Mouse (Mus musculus) cerebellum, adult 9-10 months (tissue): ENCODE results near the gene Bbs4.

Source experiments
- DNase-seq: peaks from one replicate; pipeline ENCODE4 v3.0.0; 2022

Bbs4 gene

DNA sequence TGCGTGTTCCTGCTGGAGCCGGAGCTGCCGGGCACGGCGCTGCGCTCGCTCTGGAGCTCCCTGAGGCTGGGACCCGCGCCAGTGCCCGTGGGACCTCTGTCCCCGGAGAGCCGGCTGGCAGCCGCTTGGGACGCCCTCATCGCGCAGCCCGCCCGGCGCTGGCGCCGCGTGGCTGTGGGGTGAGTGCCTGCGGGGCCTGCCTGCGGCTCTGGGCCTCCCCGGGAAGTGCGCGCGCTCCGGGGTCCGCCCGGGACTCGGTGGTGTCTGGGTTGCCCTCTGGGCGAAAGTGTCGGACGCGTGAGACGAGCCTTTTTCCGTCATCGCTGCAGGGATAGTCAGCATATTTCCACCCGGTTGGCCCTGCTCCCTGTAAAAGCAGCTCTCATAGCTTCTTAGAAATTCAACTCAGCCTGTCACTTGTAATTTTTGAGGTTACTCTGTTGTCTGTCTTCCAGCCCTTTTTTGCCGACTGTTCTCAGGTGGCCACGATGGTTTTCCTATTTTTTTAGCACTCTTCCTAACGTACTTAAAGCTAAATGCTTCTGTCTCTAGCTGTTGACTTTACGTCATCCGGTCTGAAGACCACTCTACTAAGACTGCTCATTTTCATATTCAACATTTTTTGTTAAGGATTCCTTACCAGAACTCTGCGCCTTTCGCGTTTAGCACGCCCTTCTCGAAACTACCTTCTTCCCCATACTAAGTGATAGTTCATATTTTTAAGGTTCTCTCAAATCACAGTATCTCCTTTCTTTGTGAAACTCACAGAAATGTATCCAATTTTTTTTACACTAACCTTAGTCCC, 61.4 kb downstream of the Bbs4 start:
- no peak for DNase-seq

DNA sequence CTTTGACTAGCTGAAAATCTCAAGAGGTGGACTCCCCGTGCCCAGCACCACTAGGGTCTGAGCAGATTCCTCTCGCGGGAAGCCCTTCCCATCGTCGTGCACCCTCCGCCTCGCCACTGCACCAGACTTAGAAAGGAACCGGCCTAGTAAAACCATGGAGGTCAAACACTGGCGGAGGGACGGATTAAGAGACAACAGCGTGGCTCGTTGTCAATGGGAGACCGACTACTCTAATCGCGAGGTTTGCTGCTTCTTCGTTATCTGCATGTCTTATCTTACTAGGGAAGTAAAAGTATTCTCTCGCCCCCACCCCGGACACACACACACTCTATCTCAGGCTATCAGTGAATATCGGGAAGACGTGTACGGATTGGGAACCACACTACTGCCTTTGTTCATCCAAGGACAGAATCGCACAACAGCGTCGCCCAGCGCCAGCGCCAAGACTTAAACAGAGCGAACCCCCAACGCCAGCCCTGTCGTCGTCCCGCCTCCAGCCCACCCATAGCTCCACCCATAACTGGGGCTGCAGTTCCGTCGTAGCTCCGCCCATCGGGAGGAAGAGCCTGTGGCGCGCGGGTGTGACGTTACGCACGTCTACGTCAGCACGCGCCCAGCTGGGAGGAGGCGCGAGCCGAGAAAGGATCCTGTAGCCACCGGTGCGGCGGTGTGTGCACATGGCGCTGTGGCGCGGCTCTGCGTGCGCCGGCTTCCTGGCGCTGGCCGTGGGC, 62.2 kb downstream of the Bbs4 start, which contains the start of gene Adpgk:
Gene Adpgk, plus strand, starts transcription at position 602 of the 731 bp plus-strand sequence.
- DNase-seq, result peak; percentile 99

DNA sequence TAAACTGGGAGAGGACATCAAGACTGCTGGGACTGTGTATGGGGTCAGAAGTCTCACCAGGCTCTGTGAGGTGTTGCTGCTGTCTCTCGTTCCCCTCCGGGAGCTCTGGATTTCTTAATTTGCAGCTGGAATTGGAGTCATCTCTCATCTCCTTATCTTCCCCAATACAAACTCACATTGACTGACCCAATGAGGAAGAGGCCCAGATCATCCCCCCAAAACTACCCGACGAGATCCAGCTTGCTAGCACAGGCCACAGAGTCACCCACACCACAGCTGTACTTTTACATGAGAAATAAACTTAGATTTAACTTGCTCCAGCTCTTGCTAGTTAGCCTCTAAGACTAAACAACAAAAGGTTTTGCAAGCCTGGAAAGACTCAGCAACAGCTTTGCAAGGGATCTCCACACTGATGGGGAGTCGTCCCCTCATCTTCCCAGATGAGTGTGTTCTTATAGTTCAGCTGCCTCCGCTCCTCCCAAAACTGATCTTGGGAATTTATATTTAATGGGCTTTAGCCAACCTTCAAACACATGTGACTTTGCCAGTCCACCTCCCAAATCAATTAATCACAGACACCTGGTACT, 63.7 kb downstream of the Bbs4 start:
- DNase-seq, result peak; percentile 18

DNA sequence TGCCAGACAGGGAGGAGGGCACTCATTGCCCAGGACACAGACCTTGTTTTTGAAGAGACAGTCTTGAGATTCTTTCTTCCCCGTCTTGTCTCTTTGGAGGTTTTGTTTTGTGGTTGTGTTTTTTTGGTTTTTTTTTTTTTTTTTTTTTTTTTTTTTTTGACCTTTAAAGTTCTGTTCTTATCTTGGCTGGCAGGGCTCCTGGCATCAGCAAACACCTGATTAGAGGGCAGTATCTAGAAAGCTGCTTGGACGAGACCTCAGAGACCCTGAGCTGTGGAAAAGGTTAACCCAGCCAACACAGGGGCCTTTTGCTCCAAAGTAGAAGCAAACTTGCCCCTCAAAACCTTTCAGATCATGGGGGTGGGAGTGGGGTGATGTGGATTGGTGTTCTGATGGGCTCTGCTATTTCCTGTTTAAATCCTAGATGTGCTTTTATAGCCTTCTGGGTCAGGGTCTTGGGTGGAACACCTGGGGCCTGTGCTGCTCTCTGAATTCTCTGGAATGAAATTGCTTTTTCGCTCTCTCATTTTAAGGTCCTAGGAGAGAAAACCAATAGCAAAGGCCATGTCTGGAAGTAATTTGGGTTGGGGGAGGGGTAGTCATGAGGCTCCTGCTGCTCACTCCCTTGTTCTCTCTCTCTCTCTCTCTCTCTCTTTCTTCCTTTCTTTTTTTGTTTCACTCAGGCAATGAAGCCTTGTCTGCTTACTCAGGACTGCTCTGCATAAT, 64.5 kb downstream of the Bbs4 start:
- no peak for DNase-seq

DNA sequence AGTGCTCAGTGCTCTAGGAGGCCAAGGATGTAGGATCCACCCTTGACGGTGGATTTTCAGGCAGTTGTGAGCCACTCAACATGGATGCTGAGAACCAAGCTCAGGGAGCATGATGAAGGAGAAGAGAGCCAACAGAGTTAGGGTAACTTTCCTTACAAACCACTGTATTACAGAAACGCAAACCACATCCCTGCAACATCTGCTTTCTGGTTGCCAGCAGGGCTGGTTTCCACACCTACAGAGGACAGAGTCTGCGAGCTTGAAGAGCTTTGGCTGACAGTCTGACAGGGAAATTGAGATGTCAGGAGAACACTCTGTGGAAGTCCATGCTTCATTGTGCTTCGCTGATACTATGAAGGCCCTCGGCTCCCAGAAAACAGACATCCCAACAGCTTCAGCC, 65.2 kb downstream of the Bbs4 start:
- no peak for DNase-seq

DNA sequence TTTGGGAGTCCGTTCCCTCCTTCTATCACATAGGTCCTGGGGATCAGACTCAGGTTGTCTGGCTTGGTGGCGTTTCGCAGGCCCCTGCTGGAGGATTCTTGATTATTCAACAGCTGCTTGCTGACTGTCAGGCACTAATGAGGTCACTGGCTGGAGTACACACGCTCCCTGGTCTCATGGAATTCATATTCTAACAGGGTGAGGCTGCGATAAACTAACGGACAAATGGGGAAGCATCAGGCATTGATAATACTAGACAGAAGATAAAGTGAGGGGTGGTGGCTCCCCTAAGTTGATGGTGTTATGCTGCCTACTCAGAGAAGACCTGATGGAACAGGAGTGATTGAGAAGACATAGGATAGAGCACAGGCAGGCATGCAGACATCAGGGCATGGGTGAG, 67.7 kb downstream of the Bbs4 start:
- no peak for DNase-seq

DNA sequence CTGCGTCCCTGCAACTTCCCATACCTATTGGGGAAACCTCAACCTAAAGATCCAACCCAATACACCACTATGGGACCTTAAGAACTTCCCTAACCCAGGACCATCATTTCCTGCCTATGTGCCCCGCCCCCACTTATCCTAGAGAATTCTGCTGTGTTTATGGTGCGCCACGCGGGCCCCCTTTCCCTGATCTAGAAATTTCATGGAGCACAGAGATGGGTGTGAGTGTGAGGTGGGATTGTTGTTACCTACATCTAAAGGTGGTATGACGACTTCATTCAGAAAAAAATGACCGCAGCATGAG, 70.7 kb downstream of the Bbs4 start:
- DNase-seq, result no peak

DNA sequence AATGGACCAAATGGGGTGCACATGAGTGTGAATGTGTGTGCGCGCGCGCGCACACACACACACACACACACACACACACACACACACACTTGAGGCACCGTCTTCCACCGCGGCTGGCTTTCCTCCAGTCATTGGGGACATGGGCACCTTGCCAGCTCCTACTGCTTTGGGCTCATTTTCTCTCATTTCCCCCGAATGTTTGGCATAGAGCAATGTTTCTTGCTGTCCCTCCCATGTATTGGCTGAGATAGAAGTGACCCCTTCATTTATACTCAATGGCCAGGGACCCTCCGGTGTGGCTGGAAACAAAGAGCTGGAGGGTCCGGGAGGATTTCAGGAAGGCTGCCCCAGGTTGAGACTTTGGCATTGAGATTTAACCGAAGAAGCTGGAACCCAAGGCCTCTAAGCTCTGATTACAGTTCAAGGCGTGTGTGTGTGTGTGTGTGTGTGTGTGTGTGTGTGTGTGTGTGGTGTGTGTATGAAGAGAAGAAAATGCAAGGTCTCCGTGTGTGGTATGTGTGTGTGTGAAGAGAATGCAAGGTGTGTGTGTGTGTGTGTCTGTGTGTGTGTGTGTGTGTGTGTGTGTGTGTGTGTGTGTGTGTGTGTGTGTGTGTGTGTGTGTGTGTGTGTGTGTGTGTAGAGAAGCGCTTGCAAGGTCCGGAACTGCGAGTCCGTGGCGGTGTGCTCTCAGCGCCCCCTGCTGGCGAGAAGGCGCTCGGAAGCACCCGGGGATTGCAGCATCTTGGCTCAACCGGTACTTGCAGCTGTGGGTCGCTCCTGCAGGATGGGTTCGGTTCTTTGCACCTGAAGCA, 71.2 kb downstream of the Bbs4 start:
- peak; percentile 76 for DNase-seq

DNA sequence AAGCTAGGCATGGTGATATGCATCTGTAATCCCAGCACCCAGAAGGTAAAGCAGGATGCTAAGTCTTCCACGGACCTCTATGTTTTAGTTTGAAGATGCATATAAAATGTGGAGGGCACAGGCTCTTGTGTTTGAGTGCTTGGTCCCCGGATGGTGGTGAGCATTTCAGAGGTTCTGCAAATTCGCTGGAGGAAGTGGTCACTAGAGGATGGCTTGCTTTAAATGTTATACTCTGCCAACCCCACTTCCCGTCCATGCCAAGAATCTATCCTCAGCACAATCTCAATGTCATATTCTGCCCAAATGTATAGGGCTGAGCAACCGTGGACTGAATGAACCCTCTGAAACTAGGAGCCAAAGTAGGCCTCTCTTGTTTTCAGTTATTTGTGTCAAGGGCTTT, 72.4 kb downstream of the Bbs4 start:
- no peak for DNase-seq

DNA sequence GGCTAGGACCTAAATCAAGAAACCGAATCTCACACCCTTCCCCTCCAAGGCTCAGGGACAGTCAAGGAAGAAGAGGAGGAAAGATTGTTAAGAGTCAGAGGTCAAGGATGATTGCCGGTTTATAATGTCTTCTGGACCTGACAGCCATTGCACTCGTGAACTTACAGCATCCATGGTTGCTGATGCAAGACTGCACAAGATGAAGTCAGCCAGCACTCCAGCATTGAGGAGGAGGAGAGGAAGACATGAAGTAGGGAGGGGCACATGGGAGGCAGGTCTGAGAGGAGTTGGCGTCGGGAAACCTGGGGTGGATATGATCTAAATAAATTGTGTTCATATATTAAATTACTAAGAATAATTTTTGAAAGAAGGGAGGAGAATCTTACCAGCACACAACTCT, 74.6 kb downstream of the Bbs4 start:
- DNase-seq, result no peak

DNA sequence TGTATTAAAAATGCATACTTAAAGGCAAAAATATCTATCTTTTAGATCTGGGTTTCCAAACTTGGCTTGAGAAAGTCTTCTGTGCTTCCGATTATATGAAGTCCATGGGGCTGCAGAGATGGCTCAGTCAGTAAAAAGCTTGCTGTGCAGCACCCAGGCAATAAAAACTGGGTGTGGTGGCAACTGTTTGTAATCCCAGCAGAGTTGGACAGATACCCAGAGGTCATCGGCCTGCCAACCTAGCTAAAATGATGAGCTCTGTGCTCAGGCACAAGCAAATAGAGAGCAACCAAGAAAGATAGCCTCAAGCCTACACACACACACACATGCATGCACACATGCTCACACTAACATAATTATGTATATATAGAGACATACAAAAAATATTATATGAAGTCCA, 75.1 kb downstream of the Bbs4 start:
- no peak for DNase-seq

DNA sequence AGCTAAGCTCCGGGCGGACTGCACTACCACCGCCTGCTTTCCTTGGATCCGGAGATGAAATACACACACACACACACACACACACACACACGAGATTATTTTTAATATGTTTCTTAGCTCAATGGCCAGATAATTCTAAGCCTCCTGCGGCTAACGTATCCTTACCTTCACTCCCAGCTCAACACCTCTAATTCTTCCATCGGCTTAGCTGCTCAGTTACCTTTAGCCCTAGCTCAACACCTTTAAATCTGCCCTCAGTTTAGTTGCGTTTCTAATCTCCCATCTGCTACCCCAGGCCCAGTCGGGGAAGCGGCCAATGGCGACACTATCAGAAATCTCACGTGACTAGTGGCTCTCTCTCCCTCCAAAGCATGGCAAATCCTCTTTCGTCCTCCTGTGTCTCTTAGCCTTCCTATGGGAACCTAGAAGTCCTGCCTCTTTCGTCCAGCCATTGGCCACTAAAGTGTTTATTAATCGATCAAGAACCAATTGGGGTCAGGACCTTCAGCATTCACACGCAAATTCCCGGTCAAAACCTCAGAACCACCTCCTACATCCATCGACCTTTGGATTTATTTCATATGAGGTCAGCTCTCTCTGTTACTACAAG, 78.4 kb downstream of the Bbs4 start:
- no peak for DNase-seq

DNA sequence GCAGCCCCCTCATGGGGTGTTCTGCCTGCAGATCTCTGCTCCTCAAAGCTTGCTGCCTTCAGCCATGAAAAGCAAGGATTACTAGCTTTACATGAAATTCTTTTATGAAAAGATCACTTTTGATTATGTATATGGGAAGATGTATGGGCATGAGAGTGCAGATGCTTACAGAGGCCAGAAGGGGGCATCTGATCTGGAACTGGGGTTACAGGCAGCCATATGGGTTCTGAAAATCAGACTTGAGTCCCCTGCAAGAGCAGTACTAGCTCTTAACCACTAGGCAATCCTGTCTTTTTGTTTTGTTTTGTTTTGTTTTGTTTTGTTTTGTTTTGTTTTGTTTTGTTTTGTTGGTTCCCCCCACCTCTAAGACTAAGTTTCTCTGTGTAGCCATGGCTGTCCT, 80.1 kb downstream of the Bbs4 start:
- DNase-seq, result no peak
